Mouse (Mus musculus) brain, adult 2 months (tissue): ENCODE results near the gene Sgk1.
A peak's percentile ranks its signal among the peaks of the same experiment; 100 is the strongest.

ENCODE experiments used
- DNase-seq: peaks from one replicate; pipeline ENCODE4 v3.0.0; 2011; ENCODE audit warnings: low read depth, low spot score

The Sgk1 gene

GRCm38 (mm10) chr10:21963005-21963404 is 81.0 kb downstream of the Sgk1 start:
- DNase-seq, result peak; percentile 56

GRCm38 (mm10) chr10:21973676-21974075 is 91.7 kb downstream of the Sgk1 start:
- DNase-seq, result no peak

- no peak for DNase-seq
These were observed 92.8 kb downstream of the Sgk1 start for GRCm38 (mm10) chr10:21974801-21975200.

GRCm38 (mm10) chr10:21975384-21975783 is 93.4 kb downstream of the Sgk1 start:
- DNase-seq, result no peak

- DNase-seq, result no peak
These were observed 94.3 kb downstream of the Sgk1 start for GRCm38 (mm10) chr10:21976253-21976652.

- DNase-seq, result no peak
These were observed 96.4 kb downstream of the Sgk1 start for GRCm38 (mm10) chr10:21978421-21978820.

GRCm38 (mm10) chr10:21979286-21979965 is 97.4 kb downstream of the Sgk1 start:
- DNase-seq, result no peak

GRCm38 (mm10) chr10:21980780-21981435 is 98.9 kb downstream of the Sgk1 start:
- DNase-seq, result no peak

GRCm38 (mm10) chr10:21982303-21982702 is 100.3 kb downstream of the Sgk1 start:
- no peak for DNase-seq

GRCm38 (mm10) chr10:21988489-21988888 is 106.5 kb downstream of the Sgk1 start:
- no peak for DNase-seq

- peak; percentile 92 for DNase-seq
These were observed 109.4 kb downstream of the Sgk1 start for GRCm38 (mm10) chr10:21991351-21991840.

GRCm38 (mm10) chr10:21991986-21992833 is 110.2 kb downstream of the Sgk1 start:
- DNase-seq, result peak; percentile 67

GRCm38 (mm10) chr10:21992834-21993514 is 111.0 kb downstream of the Sgk1 start:
- DNase-seq, result peak; percentile 94

GRCm38 (mm10) chr10:21993515-21994373 is 111.8 kb downstream of the Sgk1 start:
- DNase-seq, result peak; percentile 57

- DNase-seq, result peak; percentile 98
These were observed 112.5 kb downstream of the Sgk1 start for GRCm38 (mm10) chr10:21994431-21994914.

GRCm38 (mm10) chr10:21995221-21995620 is 113.2 kb downstream of the Sgk1 start:
- DNase-seq, result peak; percentile 91

- peak; percentile 84 for DNase-seq
These were observed 113.8 kb downstream of the Sgk1 start for GRCm38 (mm10) chr10:21995661-21996308.

GRCm38 (mm10) chr10:21996660-21997447 is 114.9 kb downstream of the Sgk1 start:
- no peak for DNase-seq

GRCm38 (mm10) chr10:21997550-21998204 is 115.7 kb downstream of the Sgk1 start:
- DNase-seq, result peak; percentile 28
